Mouse (Mus musculus) left cerebral cortex, adult 8-10 months (tissue): ENCODE data around the gene Vmn2r30. TPM values are rescaled to one million over a fixed set of nuclear protein-coding genes. Genes with fewer than 3 reads are reported as not detected.
"Not testable (repeated sequence)": the region's sequence is repeated elsewhere in the genome, so short reads cannot be mapped to it uniquely, and the experiment has no call there.

Experiments
- DNase-seq, 2 experiments: peaks; one replicate each; pipeline ENCODE4 v3.0.0; 2022; ENCODE audit warnings: low spot score in 2 of 2
- microRNA-seq, 2 experiments: library from miRNA; unstranded; fragments of <30 nt; microRNA quantifications; one replicate each; pipeline ENCODE4 v1.2.0; 2022
- total RNA-seq, 4 experiments: library from RNA; stranded (reverse); gene quantifications; 2 replicates each; pipeline ENCODE4 v1.2.4; 2022

The Vmn2r30 gene
- total RNA-seq, result under 1 TPM in 2 of 4 experiments, not detected in 2; 0.06 to 0.07 TPM

DNA sequence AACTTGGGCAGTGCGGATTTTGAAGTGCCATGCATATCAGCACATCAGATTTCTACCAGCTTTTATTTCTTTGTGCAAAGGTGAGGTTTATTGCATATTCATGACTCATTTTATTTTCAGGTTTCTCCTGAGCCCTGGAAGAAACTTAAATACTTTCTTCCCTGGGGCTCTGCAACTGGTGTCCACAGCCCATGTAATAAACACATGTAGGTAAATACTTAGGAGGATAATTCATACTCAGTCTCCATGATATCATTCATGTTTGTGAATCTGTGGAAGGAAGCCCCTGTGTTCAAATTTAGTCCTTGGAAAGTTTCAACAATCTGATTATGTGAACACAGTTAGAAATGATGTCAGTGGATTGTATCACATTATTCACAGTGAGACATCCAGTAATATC, at the start of gene Vmn2r30:
Gene Vmn2r30 (minus strand): TSS at position 101 of the 400 bp plus-strand sequence.
- not testable (repeated sequence) for DNase-seq

GRCm38 (mm10) chr7:7374431-7374830, 37.0 kb upstream of the Vmn2r30 start, which contains the start of gene Gm45783:
TSS of gene Gm45783 (minus strand) at chr7:7374573.
- DNase-seq, result not testable (repeated sequence)

- peak in 1 of 2 experiments; percentile 45 for DNase-seq
Measured at GRCm38 (mm10) chr7:7295595-7295994, 41.8 kb downstream of the Vmn2r30 start.

DNA sequence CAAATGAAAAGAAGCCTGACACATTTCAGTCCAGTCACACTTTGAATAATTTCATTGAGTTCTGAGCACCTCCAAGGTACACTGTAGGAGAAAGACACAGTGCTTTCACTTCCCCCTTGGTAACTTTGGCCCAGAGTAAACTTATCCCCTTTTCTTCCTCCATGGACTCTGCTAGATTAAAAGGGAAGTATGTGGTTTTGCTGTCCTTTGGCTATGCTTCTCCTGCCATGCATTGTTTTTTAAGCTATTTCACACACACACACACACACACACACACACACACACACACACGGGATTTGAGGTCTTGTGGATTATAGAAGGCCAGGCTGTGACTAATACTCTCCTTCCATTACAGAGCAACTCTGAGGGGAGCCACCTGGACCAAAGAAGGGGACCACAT, 56.0 kb downstream of the Vmn2r30 start:
- no peak for DNase-seq

DNA sequence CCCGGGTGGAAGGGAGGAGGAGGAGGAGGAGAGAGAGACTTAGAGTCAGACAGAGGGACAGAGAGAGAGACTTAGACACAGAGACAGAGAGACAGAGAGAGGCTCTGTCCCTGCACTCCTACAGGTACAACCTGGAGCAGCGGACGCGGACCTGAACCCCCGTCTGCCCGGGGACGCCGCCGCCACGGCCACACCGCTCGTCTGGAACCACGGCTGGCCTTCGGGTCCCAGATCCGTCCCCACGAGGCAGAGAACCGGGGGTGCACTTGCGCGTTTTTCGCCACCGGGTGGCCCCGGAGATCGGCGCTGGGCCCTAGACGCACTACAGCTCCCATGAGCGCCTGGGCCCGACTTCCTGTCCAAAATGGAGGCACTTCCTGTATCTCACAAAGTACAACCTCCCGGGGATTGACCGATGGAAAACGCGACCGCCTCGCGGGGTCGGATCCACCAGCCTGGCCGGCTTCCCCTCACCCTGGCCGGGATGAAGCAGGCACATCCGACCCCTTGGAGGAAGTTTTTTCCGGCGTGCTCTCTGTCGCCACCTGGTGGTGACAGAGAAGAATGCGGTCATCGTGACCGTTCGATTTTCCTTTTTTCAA, 59.3 kb downstream of the Vmn2r30 start, which contains the start of gene Gm45844:
Gene Gm45844 (minus strand): TSS at position 324 of the 602 bp plus-strand sequence.
- DNase-seq, result peak; percentile 90 to 96

- DNase-seq, result not testable (repeated sequence)
Measured at GRCm38 (mm10) chr7:7277556-7277955, 59.9 kb downstream of the Vmn2r30 start.

Small RNA genes within 50 kb of the gene (microRNA-seq; reads per million reads assigned to microRNA genes)
- gene Mir5620, result 10.4 to 12.8 reads per million in 2 experiments

Other genes with a start within 250 kb of the Vmn2r30 start
- gene Zfp954, start 216.1 kb downstream of the Vmn2r30 start, total RNA-seq, result 10 to 100 TPM; 11.7 to 13.3 (median 12.4) TPM
- gene Zfp773, start 200.9 kb downstream of the Vmn2r30 start, total RNA-seq, result 1 to 10 TPM; 1.3 to 2.5 (median 1.6) TPM
- gene Zfp418, start 166.3 kb downstream of the Vmn2r30 start, total RNA-seq, result 1 to 10 TPM; 7.3 to 8.4 (median 7.7) TPM
- gene Zfp772, start 127.6 kb downstream of the Vmn2r30 start, total RNA-seq, result 1 to 10 TPM; 7.3 to 9.0 (median 8.1) TPM
- gene Vmn2r29, start 90.3 kb downstream of the Vmn2r30 start, total RNA-seq, result 1 to 10 TPM; 1.1 to 2.5 (median 1.8) TPM
- gene Gm45844, start 59.3 kb downstream of the Vmn2r30 start, total RNA-seq, result 10 to 100 TPM in 2 of 4 experiments, 1 to 10 TPM in 2; 8.7 to 14.7 (median 9.6) TPM
- gene Clcn4, start 36.8 kb downstream of the Vmn2r30 start, total RNA-seq, result 100 to 1,000 TPM; 125 to 134 (median 129) TPM
- not detected for gene Gm45783, start 37.0 kb upstream of the Vmn2r30 start, total RNA-seq
- gene Vmn2r31, start 62.1 kb upstream of the Vmn2r30 start, total RNA-seq, result not detected
- not detected for gene Vmn2r32, start 142.4 kb upstream of the Vmn2r30 start, total RNA-seq
- gene Vmn2r33, start 229.2 kb upstream of the Vmn2r30 start, total RNA-seq, result not detected